8 mouse cellular contexts compared by ENCODE assay signal in the genomic region with DNA sequence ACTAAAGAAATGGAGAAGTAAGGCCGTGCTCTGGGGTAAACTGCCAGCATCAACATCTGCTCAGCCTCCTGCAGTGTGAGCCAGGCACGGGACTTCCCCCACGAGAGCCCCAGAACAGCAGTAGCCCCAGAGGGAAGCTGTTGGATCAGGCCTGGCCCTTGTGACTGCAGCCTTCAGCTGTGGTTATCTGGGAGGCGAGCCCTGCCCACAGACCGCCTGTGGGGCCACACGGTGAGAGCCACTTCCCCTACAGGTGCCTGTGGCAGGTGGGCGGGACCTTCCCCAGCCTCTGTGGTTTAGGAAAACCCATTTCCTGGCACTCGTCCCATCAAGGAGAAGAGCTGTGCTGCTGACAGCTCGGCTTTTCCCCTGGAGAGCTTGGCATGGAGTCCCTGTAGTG. TPM values are rescaled to one million over a fixed set of nuclear protein-coding genes. Genes with fewer than 3 reads are reported as not detected.
A peak's percentile ranks its signal among the peaks of the same experiment; 100 is the strongest.
DNase-seq lines count a peak whose midpoint lies in the region; ATAC-seq and TF ChIP-seq lines count a peak whose summit lies in the region.

No protein-coding gene starts in this region.

- ATAC-seq in kidney, postnatal 0 days (replicated peaks; ENCODE audit: low FRiP score, low read depth): no peak
- peak; percentile 57; the same call in 1 of the 2 replicates for ATAC-seq in stomach, embryonic 14.5 days (ENCODE audit: insufficient number of reproducible peaks, insufficient read depth, low FRiP score, low read depth)

- no peak overlapping the region for H3K4me3 ChIP-seq in kidney, postnatal 0 days (replicated peaks; ENCODE audit: low read depth, low read length)
- H3K4me3 ChIP-seq in stomach, embryonic 14.5 days (ENCODE audit: low read depth, low read length): no peak overlapping the region
- H3K4me3 ChIP-seq in cerebellum, adult 2 months (replicated peaks; ENCODE audit: insufficient read depth, low read depth, low read length): no peak overlapping the region

- H3K9me3 ChIP-seq in kidney, postnatal 0 days (replicated peaks; ENCODE audit: low read length): no peaks in the 10 kb centered on the region
- no peaks in the 10 kb centered on the region for H3K9me3 ChIP-seq in stomach, embryonic 14.5 days (ENCODE audit: control insufficient read depth, low read depth, low read length)

- TF ChIP-seq CTCF in kidney, postnatal 0 days (IDR thresholded peaks at IDR 0.05; ENCODE audit: low read depth): no peak
- TF ChIP-seq CTCF in cerebellum, adult 2 months (IDR thresholded peaks at IDR 0.05; ENCODE audit: borderline replicate concordance, insufficient read depth, low read depth, low read length): no peak

- H3K36me3 ChIP-seq in kidney, postnatal 0 days (ENCODE audit: insufficient read depth, low read length): peaks cover 12% of the 10 kb centered on the region
- H3K36me3 ChIP-seq in stomach, embryonic 14.5 days (ENCODE audit: control insufficient read depth, insufficient read depth, low read length): peaks cover 13% of the 10 kb centered on the region

- H3K9ac ChIP-seq in kidney, postnatal 0 days (ENCODE audit: low read depth, low read length): no peak overlapping the region
- H3K9ac ChIP-seq in stomach, embryonic 14.5 days (replicated peaks; ENCODE audit: low read depth, low read length): no peak overlapping the region

- no peak overlapping the region for H3K4me2 ChIP-seq in kidney, postnatal 0 days (ENCODE audit: low read length)
- H3K4me2 ChIP-seq in stomach, embryonic 14.5 days (replicated peaks; ENCODE audit: low read depth, low read length): no peak overlapping the region

- no peak for TF ChIP-seq POLR2A in cerebellum, adult 2 months (IDR thresholded peaks at IDR 0.05; ENCODE audit: borderline replicate concordance, insufficient read depth, low read length)

- no peaks in the 10 kb centered on the region for H3K27me3 ChIP-seq in kidney, postnatal 0 days (ENCODE audit: insufficient read depth, low read length)
- no peaks in the 10 kb centered on the region for H3K27me3 ChIP-seq in stomach, embryonic 14.5 days (ENCODE audit: control insufficient read depth, insufficient read depth, low read length)
- H3K27me3 ChIP-seq in cerebellum, adult 2 months (ENCODE audit: control insufficient read depth, insufficient read depth, low read length): no peaks in the 10 kb centered on the region

- DNase-seq in layer of hippocampus, postnatal 36 days: peak; percentile 31 to 44
- DNase-seq in layer of hippocampus, adult 8-10 months (ENCODE audit: low spot score in 2 of 2): no peak
- peak; percentile 76 for DNase-seq in ZHBTc4 (ENCODE audit: low read depth, low spot score)
- DNase-seq in heart, adult 9 months (ENCODE audit: low spot score in 2 of 2): peak; percentile 63 to 84
- DNase-seq in kidney, postnatal 0 days (ENCODE audit: low spot score): no peak
- DNase-seq in lung, postnatal 4 days: peak; percentile 77 to 86
- no peak for DNase-seq in cerebellum, adult 2 months

- H3K4me1 ChIP-seq in kidney, postnatal 0 days (replicated peaks; ENCODE audit: insufficient read depth, low read length): 0 out of 2 replicates have a peak, but pooled peaks cover 5% of the 10 kb centered on the region
- peaks cover 12% of the 10 kb centered on the region; the same call in 1 of the 2 replicates for H3K4me1 ChIP-seq in stomach, embryonic 14.5 days (ENCODE audit: control insufficient read depth, insufficient read depth, low read length)
- peaks cover 4% of the 10 kb centered on the region; the same call in 1 of the 2 replicates for H3K4me1 ChIP-seq in cerebellum, adult 2 months (ENCODE audit: control insufficient read depth, insufficient read depth, low read length)

- H3K27ac ChIP-seq in kidney, postnatal 0 days: peak overlapping the region; percentile 22; the same call in 1 of the 2 replicates
- peak overlapping the region; percentile 66; the same call in 1 of the 2 replicates for H3K27ac ChIP-seq in stomach, embryonic 14.5 days (ENCODE audit: low read length)
- H3K27ac ChIP-seq in cerebellum, adult 2 months (ENCODE audit: insufficient read depth, low read length): no peak overlapping the region

- 13% methylated on average over 9 of the region's 9 CpGs for WGBS in kidney, postnatal 0 days
- WGBS in stomach, embryonic 14.5 days: 10% methylated on average over 9 of the region's 9 CpGs
- 13% methylated on average over 9 of the region's 9 CpGs for WGBS in cerebellum, adult 2 months

RNA-seq across cellular contexts. Expression of a gene that starts 3.2 kb away (rescaled TPM):
- 100 to 1,000 TPM; 150 to 154 TPM for total RNA-seq in layer of hippocampus, postnatal 36 days (2021)
- 100 to 1,000 TPM; 144 to 156 (median 150) TPM for total RNA-seq in layer of hippocampus, adult 8-10 months (2022)
- polyA plus RNA-seq in kidney, postnatal 0 days (2015; fragmentation: Nextera tagmentation; extraction: Ambion mirVana): 30.6 and 31.9 TPM in 2 replicates
- polyA plus RNA-seq in stomach, embryonic 14.5 days (2014; fragmentation: Nextera tagmentation; extraction: Ambion mirVana): 36.0 and 37.1 TPM in 2 replicates
- polyA plus RNA-seq in cerebellum, adult 2 months (2012; rRNA removed): 194 and 198 TPM in 2 replicates

RNA-seq across cellular contexts. Expression of a gene that starts 22.4 kb away (rescaled TPM):
- total RNA-seq in layer of hippocampus, postnatal 36 days (2021): 100 to 1,000 TPM; 175 to 186 TPM
- 100 to 1,000 TPM; 169 to 190 (median 176) TPM for total RNA-seq in layer of hippocampus, adult 8-10 months (2022)
- 660 and 674 TPM in 2 replicates for polyA plus RNA-seq in kidney, postnatal 0 days (2015; fragmentation: Nextera tagmentation; extraction: Ambion mirVana)
- 388 and 401 TPM in 2 replicates for polyA plus RNA-seq in stomach, embryonic 14.5 days (2014; fragmentation: Nextera tagmentation; extraction: Ambion mirVana)
- polyA plus RNA-seq in cerebellum, adult 2 months (2012; rRNA removed): 320 and 325 TPM in 2 replicates

RNA-seq across cellular contexts. Expression of a gene that starts 26.8 kb away (rescaled TPM):
- total RNA-seq in layer of hippocampus, postnatal 36 days (2021): 1 to 10 TPM; 5.7 to 5.8 TPM
- 1 to 10 TPM; 4.2 to 6.6 (median 5.5) TPM for total RNA-seq in layer of hippocampus, adult 8-10 months (2022)
- polyA plus RNA-seq in kidney, postnatal 0 days (2015; fragmentation: Nextera tagmentation; extraction: Ambion mirVana): 330 and 339 TPM in 2 replicates
- 633 and 721 TPM in 2 replicates for polyA plus RNA-seq in stomach, embryonic 14.5 days (2014; fragmentation: Nextera tagmentation; extraction: Ambion mirVana)
- polyA plus RNA-seq in cerebellum, adult 2 months (2012; rRNA removed): 3.1 and 3.4 TPM in 2 replicates

Comparison
In these comparisons a context has a peak if more than half of its experiments do, and no peak if none do; other contexts are left out.
1. DNase-seq: peak in layer of hippocampus, postnatal 36 days (2 of 2), ZHBTc4 (single experiment), heart, adult 9 months (2 of 2) and lung, postnatal 4 days (2 of 2); none in layer of hippocampus, adult 8-10 months (0 of 2), kidney, postnatal 0 days (single experiment) and cerebellum, adult 2 months (0 of 2).
2. RNA of a gene that starts 26.8 kb away (polyA plus RNA-seq): 633 to 721 TPM in stomach, embryonic 14.5 days and 330 to 339 TPM in kidney, postnatal 0 days; 3.1 to 3.4 TPM in cerebellum, adult 2 months; every median in the first group is over 10 times any median in the second.